Mouse (Mus musculus) testis, adult 2 months (tissue): ENCODE measurements around the gene Coq8b. TPM values are rescaled to one million over a fixed set of nuclear protein-coding genes. Genes with fewer than 3 reads are reported as not detected.

Experiments
- H3K27ac ChIP-seq: fragments of 200-500 bp; 2 replicates; pipeline ENCODE4 v1.5.1; 2012; ENCODE audit warnings: low read depth, low read length; ENCODE audit not compliant: control insufficient read depth, insufficient read depth
- H3K27me3 ChIP-seq: fragments of 200-500 bp; 2 replicates; pipeline ENCODE4 v1.6.1; 2012; ENCODE audit warnings: mild to moderate bottlenecking, low read length, moderate library complexity; ENCODE audit not compliant: control insufficient read depth, insufficient read depth
- H3K36me3 ChIP-seq: fragments of 200-500 bp; 2 replicates; pipeline ENCODE4 v1.6.1; 2012; ENCODE audit warnings: mild to moderate bottlenecking, low read length; ENCODE audit not compliant: control insufficient read depth, insufficient read depth
- H3K4me1 ChIP-seq: fragments of 200-500 bp; 2 replicates; pipeline ENCODE4 v1.6.1; 2012; ENCODE audit warnings: low read length; ENCODE audit not compliant: control insufficient read depth, insufficient read depth
- H3K4me3 ChIP-seq: fragments of 200-500 bp; 2 replicates; pipeline ENCODE4 v1.5.1; 2012; ENCODE audit warnings: low read depth, mild to moderate bottlenecking, low read length, moderate library complexity, mixed read lengths; ENCODE audit not compliant: control insufficient read depth
- CTCF ChIP-seq: fragments of 200-500 bp; IDR thresholded peaks from 2 replicates; pipeline ENCODE4 v1.5.1; 2012; ENCODE audit warnings: low read depth, mild to moderate bottlenecking, inconsistent platforms, low read length, moderate library complexity; ENCODE audit not compliant: control insufficient read depth, insufficient read depth, insufficient replicate concordance
- POLR2A ChIP-seq: fragments of 200-500 bp; IDR thresholded peaks from 2 replicates; pipeline ENCODE4 v1.6.1; 2012; ENCODE audit warnings: low read depth, mild to moderate bottlenecking, inconsistent platforms, low read length, moderate library complexity; ENCODE audit not compliant: control insufficient read depth
- polyA plus RNA-seq: library from polyadenylated mRNA; depleted of rRNA; stranded (reverse); fragments of >200 nt; gene quantifications from 2 replicates; pipeline ENCODE4 v1.2.3, GENCODE M21; 2012

Gene Coq8b
- polyA plus RNA-seq, 1 experiment: 33.7 TPM

DNA sequence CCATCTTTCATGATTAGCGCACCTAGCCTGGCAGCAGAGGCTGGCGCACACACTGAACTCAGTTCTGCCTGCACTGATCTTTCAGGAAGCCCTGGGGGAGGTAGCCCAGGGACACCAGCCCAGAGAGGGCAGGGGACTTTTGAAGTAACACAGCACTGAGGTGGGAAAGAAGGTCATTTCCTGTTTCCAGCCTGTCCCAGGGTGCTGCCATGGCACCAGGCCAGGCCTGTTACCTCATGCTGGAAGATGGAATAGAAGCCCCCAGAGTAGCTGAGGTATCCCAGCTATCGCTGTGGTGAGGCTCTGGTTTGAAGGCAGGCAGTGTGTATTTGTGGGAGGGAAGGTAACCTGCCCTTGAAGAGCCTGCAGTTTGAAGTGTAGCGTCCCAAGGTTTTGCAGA, 42.1 kb downstream of the Coq8b start:
- Histone ChIP-seq H3K27ac (no peak overlapping the region), H3K36me3 (no peaks in the 10 kb centered on the region), H3K4me3 (no peak overlapping the region), H3K4me1 (no peaks in the 10 kb centered on the region), H3K27me3 (no peaks in the 10 kb centered on the region)
- TF ChIP-seq CTCF (no peak), POLR2A (no peak)

DNA sequence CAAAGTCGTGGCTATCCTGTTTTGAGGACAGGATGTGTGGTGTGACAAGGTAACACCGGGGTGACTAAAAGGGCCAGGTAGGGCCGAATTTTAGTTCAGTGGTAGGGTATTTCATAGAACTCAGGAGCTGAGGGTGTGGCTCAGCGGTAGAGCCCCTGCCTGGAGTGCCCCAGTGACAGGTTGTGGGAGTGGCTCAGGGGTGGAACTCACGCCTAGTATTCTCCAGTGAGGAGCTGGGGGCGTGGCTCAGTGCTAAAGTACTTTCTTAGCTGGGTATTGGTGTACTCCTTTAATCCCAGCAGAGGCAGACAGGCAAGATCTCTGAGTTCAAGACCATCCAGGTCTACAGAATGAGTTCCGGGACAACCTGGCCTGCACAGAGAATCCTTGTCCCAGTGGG, 43.2 kb downstream of the Coq8b start:
- TF ChIP-seq CTCF: no peak
- TF ChIP-seq POLR2A: no peak
- Histone ChIP-seq H3K36me3 (no peaks in the 10 kb centered on the region), H3K27me3 (no peaks in the 10 kb centered on the region), H3K4me3 (no peak overlapping the region), H3K4me1 (no peaks in the 10 kb centered on the region), H3K27ac (no peak overlapping the region)

DNA sequence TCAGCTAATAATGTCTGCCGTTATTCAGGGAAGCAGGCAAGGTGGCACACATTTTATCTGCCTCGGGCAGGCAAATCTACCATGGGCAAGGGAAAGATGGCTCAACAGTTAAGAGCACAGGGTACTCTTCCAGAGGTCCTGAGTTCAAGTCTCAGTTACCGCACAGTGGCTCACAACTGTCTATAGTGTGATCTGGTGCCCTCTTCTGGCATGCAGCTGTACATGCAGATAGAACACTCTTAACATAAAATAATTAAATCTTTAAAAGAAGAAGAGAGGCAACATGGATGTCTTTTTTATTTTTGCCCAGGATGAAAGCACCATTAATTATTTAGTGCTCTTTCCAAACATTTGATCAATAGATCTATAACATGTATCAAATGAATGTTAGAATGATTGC, 44.4 kb downstream of the Coq8b start:
- Histone ChIP-seq H3K27me3 (no peaks in the 10 kb centered on the region), H3K4me1 (no peaks in the 10 kb centered on the region; the same call in 1 of the 2 replicates), H3K27ac (no peak overlapping the region), H3K4me3 (no peak overlapping the region), H3K36me3 (no peaks in the 10 kb centered on the region)
- no peak for TF ChIP-seq POLR2A
- no peak for TF ChIP-seq CTCF

- no peaks in the 10 kb centered on the region for H3K36me3 ChIP-seq
- H3K27me3 ChIP-seq: no peaks in the 10 kb centered on the region
- TF ChIP-seq CTCF: no peak
- TF ChIP-seq POLR2A: no peak
- peaks cover 16% of the 10 kb centered on the region for H3K4me1 ChIP-seq
- no peak overlapping the region for H3K27ac ChIP-seq
- H3K4me3 ChIP-seq: no peak overlapping the region
These were observed 48.9 kb downstream of the Coq8b start for GRCm38 (mm10) chr7:27281717-27282116.

DNA sequence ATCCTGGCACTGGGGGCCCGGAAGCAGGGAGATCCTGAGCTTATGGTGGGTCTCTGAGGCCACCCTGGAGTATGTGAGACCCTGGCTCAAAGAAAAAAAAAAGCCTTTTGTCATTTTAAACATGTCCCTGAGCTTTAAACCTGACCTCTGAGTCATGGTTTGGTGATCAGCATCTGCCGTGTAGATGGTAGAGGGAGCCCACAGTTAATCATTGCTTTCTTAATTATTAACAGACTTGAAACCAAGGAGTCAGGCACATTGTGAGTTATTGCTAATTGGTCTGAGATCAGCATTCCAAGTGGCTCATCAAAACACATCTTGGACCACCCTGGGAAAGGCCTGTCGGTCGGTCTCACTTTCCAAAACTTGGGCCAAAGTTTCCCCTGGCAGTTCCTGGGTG, 49.4 kb downstream of the Coq8b start:
- peaks cover 16% of the 10 kb centered on the region for H3K4me1 ChIP-seq
- H3K27me3 ChIP-seq: no peaks in the 10 kb centered on the region
- no peaks in the 10 kb centered on the region for H3K36me3 ChIP-seq
- no peak overlapping the region for H3K27ac ChIP-seq
- H3K4me3 ChIP-seq: no peak overlapping the region
- TF ChIP-seq POLR2A (no peak), CTCF (no peak)

GRCm38 (mm10) chr7:27284865-27285697, 52.3 kb downstream of the Coq8b start:
- no peak; the same call in 1 of the 2 replicates for TF ChIP-seq CTCF
- 0 out of 2 replicates have a peak, but pooled peaks have one; percentile 13 for TF ChIP-seq POLR2A
- H3K4me3 ChIP-seq: peak overlapping the region; percentile 11; the same call in 1 of the 2 replicates
- no peaks in the 10 kb centered on the region for H3K36me3 ChIP-seq
- peak overlapping the region; percentile 57 for H3K27ac ChIP-seq
- peaks cover 16% of the 10 kb centered on the region for H3K4me1 ChIP-seq
- no peaks in the 10 kb centered on the region for H3K27me3 ChIP-seq

- Histone ChIP-seq H3K4me3 (no peak overlapping the region), H3K27ac (no peak overlapping the region), H3K36me3 (no peaks in the 10 kb centered on the region), H3K27me3 (no peaks in the 10 kb centered on the region), H3K4me1 (peaks cover 16% of the 10 kb centered on the region)
- TF ChIP-seq POLR2A: no peak
- TF ChIP-seq CTCF: peak; percentile 43; the same call in 1 of the 2 replicates
These were observed 52.9 kb downstream of the Coq8b start for GRCm38 (mm10) chr7:27285698-27286066.
